Mouse (Mus musculus) adrenal gland, postnatal 4 days (tissue): ENCODE data around the gene Ccnt1. TPM values are rescaled to one million over a fixed set of nuclear protein-coding genes. Genes with fewer than 3 reads are reported as not detected.
A peak's percentile ranks its signal among the peaks of the same experiment; 100 is the strongest.

Experiments
- DNase-seq, 2 experiments: peaks; one replicate each; pipeline ENCODE4 v3.0.0; 2021 to 2022; ENCODE audit warnings: low spot score in 2 of 2, mixed read lengths in 2 of 2
- long read RNA-seq, 2 experiments: library from polyadenylated mRNA; stranded (forward); transcript quantifications; one replicate each; pipeline ENCODE4 v2.0.0; 2021
- total RNA-seq, 2 experiments: library from RNA; stranded (reverse); gene quantifications; 2 replicates each; pipeline ENCODE4 v1.2.3; 2021

The Ccnt1 gene
- 10 to 100 TPM; 52.8 to 65.1 TPM for total RNA-seq
- long read RNA-seq, experiment 1, partial matches to known transcripts = 1 of 3 reads
- long read RNA-seq, experiment 1, other reads (novel, unspliced or antisense) = 0 of 3 reads
- long read RNA-seq, experiment 2, transcript Ccnt1-201 (9 exons, 2,175 nt) = major isoform, 11 of 21 reads
- long read RNA-seq, experiment 2, partial matches to known transcripts = 1 of 21 reads
- long read RNA-seq, experiment 2, other reads (novel, unspliced or antisense) = 8 of 21 reads

DNA sequence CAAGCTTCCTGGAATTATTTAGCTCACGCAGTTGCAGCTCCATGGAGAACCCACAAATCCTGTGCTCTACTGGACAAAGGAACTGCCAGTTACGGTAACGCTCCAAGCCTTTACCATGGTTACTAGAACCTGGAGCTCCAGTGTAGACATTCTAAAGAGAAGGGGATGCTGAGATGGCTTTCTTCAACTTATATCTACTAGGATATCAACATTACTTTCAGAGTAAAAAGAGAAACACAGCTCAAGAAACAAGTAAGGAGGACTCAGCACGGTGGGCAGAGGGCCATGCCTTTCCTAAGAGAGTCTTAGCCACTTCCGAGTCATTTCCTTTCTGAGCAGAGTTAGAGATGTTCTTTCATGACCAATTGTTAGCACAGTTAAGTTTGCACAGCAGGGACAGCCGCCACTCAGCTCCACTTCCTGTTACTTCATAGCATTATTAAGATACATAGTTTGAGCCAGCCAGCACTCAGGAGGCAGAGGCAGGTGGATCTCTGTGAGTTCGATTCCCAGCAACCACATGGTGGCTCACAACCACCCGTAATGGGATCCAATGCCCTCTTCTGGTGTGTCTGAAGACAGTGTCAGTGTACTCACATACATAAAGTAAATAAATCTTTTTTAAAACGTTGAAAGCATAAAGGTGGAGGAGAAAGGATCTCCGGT, at the start of gene Ccnt1, which contains the start of gene 4930415O20Rik:
Gene Ccnt1 (minus strand): TSS at position 51 of the 666 bp plus-strand sequence.
Gene 4930415O20Rik (plus strand): TSS at position 132 of the 666 bp plus-strand sequence.
- DNase-seq = no peak

DNA sequence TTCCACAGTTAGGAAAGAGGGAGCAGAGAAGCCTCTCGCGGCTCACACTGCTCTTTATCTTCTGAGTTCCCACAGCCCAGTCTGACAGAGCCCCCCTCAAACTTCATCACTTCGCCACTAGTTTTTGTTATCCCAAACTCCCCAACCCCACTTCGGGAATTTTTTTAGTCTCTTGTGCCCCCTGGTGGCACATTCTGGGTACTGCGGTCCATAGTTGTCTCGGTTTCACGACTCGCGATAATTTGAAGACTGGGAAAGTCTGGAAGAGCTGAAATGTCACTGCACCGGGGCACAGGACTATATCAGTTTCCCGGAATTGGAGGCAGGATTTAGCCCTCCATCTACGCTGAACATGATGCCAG, 46.4 kb upstream of the Ccnt1 start:
- peak; percentile 54 to 75 for DNase-seq

DNA sequence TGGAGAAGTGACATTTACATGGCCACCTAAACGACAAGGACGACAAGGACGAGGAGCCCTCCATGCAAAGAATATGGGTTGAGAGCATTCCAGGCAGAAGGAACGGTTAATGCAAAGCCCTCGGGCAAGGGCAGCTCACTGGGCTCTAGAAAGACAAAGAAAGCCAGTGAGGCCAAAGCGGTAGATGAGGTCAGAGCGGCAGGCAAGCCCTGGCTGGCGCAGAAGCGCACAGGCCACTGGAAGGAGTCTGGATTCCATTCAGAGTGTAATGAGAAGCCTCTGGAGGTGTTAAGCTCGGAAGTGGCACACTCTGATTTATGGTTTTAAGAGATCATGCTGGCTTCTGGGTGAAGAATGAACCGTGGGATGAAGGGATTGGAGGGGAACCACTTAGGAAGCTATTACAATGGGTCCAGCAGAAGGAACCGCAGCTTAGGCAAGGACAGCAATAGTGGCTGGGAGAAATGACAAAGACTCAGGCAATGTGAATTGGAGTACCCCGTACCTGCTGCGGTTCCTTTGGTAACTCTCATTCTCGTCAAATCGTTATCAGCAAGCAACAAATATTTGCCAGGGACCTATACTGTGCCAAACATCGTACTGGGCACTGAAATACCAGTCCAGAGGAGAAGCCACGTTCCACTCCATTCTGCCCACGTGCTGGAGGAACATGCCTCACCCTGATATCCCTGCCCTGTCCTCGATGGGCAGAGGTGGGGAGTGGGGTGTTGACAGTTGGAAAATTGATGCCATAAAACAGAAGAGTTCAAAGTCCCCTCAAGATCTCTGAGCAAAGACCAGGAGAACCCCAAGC, 45.8 kb upstream of the Ccnt1 start:
- DNase-seq = no peak

DNA sequence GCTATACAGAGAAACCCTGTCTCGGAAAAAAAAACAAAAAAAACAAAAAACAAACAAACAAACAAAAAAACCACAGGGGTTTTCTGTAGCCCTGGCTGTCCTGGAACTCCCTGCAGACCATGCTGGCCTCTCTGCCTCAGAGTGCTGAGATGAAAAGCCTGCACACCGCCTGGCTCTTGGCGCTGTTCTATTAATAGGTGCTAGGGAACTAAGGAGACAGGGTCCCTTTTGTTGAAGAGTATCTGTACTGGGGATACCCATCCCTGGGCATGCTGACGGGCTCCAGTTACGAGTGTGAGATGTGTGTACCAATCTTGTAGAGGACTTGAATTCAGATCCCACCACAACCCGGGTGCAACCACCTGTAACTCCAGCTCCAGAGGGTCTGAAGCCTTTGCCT, 45.0 kb upstream of the Ccnt1 start:
- DNase-seq = no peak

DNA sequence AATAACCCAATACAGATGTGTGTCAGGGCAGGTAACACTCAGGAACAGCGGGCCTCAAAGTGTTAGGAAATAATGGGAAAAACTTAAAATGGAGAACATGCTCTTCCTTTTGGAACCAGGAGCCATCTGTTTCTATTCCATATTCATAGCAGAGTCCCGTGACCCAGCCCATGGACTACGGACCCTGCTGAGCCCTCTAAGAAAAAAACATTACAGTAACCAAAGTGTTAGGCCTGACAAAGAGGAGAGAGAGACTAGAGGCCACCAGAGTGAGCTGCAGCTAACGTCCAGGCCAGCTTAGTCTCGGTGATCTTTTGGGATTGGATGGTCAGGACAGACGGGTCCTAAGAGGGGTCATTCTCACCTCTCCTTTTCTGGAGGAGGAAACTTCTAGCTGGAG, 44.2 kb upstream of the Ccnt1 start:
- DNase-seq = no peak

DNA sequence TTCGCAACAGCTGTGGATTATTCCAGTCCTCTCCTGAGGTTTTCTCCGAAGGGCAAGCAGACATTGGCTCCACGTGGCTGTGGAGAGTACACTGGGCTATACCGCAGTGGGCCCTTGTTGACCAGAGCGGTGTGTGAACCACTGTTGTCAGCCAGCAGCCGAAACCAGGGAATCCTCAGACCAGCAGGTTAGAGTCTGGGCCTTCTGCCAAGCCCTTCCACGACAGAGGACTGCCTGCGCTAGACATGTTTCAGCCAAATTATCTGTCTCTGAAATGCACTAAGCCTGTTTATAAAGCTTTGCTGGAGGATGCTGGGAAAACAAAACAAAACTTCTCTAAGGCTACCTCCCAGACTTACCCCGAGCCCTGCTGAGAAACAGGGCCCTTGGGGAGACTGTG, 43.8 kb upstream of the Ccnt1 start:
- no peak for DNase-seq

DNA sequence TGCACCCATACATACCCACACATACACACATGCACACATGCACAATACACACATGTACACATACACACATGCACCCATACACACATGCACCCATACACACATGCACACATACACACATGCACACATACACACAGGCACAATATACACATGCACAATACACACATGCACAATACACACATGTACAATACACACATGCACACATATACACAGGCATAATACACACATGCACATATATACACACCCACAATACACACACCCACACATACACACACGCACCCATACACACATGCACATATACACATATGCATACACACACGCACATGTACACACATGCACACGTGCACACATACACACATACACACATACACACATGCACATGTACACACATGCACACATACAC, 41.5 kb upstream of the Ccnt1 start:
- DNase-seq = no peak

DNA sequence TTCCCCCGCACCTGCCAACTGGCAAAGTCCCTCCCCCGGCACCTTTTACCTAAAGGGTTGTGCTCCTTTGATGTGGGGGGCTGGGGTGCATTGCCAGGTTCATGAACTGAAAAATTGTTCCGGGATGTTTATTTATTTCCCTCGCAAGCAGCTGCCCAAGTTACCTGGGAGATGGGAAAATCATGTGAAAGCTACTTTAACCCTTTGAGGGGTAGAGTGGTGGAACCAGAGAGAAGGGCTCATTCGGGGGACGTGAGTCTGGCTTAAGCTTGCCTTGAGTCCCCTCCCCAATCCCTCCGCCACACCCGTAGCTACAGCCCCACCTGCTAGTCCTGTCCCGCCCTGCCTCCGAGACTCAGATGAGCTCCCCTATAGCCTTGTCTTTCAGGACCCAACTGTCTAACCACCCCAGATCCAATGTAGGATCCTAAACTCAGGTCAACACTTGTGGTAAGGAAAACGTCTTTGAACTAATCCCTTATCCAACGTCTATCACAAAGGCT, 39.5 kb upstream of the Ccnt1 start:
- DNase-seq = no peak

DNA sequence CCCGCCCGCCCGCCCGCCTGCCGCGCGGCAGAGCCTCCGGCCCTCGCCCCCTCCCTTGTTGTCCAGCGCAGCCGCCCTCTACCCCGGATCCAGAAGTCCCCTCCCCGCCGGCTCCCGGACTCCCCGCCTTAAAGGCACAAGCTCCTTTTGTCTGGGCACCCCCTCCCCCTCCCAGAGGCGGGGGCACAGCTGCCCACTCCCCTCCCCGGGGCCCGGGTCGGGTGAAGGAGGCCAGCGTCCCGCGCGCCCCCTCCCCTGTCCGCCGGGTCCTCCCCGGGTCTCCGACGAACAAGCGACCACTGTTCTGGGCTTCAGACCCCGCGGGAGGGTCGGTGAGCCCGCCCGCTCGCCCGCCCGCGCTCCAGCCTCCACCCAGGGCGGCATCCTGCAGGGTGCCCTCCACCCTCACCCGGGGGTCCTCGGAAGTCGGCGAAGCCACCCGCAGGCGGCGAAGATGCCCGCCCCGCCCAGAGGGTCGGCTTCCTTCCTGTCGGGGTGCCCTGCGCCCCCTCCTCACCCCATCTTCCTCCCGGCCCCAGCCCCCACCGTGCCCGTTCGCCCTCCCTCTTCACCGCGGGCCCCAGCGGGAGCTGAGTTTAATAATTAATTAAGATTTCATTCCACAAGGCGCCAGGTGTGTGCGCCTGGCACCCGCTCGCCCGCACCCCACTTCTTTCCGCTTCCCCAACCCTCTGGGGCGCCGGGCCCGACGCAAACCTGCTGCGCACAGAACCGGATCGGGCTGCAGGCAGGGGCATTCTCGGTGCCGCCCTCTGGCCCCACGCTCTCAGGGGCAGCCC, 38.8 kb upstream of the Ccnt1 start, which contains the start of gene Adcy6:
Gene Adcy6 (minus strand): TSS at position 746 of the 800 bp plus-strand sequence.
- peak; percentile 48 to 72 for DNase-seq

DNA sequence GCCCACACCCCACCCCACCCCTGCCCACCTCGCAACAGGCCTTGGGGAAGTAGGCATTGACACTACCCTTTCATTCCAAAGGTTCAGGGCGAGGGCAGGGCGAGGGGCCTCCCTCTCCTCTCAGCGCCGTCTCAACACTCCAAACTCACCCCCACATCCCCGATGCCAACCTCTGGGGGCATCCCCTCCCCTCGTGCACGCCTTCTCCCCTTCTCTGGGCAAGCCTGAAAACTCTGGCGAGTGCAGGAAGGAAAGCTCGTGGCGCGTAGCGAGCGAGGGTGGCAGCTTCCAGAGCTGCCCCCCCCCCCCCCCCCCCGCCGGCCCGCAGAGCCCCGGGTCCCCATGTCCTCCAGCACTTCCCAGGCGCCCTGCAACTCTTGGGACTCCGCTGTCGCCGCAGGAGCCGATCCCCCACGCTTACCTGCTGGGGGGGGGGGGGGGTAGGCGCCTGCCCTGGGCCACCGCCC, 38.1 kb upstream of the Ccnt1 start:
- DNase-seq = no peak

DNA sequence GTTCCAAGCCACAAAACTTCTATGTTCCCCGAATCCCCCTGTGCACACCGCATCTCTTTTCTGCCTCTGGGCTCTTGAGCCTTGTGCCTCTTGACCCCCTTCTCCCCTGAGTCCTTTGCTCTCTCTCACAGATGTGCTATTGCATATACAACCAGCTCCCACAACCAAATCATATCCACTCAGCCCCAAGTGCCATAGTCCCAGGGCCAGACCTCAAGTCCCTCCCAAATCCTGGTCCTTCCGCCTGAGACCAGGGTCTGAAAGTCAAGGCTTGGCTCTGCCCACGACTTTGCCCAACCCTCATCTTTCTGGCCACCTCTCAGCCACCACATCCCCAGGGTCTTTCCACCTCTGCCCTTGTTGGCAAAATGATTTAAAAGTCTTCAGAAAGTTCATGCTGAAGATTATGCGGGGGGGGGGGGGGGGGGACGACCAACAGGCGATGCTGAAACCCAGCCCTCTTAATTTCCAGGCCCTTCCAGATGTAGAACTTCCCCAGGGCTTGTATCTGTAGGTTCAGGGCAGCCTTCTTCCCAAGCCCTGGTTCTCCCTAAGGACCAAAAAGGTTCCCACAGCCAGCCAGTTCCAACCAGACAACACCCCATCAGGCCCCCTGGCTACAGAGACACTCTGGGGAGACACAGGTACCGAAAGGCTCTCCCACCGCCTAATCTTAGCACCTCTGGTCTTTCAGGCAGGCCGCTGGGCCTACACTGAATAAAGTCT, 37.5 kb upstream of the Ccnt1 start:
- no peak for DNase-seq

DNA sequence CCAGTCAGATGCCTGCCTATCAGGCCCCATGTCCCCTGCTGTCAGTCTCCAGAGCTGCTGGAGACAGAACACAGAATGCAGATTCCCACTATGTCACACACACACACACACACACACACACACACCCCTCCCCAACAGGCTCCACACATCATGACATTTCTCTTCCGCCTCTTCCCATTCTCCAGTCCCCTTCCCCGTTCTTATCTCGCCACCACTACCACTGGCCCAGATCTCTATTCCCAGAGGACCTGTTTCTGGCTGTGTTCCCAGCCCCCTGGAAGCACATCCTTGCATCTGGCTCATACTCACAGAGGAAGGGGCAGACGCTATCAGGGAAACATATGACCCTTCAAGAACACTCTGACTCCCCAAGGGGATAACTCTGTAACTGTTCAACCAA, 36.8 kb upstream of the Ccnt1 start:
- peak in 1 of 2 experiments; percentile 25 for DNase-seq

DNA sequence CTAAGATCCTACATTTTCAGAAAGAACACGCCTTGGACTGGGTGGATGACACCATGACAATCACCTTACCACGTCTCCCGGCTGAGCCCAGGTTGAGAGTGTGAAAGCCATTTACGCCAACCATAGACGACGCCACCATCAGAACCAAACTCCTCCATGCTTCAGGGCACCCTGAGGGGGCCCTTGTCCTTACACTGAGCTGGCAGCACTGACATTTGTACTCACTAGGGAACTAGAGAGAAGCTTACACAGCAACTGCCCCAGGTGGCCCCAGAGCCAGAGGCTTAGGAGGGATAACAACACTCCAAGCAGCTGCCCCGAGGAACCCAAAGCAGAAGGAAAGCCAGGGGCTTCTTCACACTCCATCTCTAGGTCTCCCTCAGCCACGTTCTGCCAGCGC, 36.0 kb upstream of the Ccnt1 start:
- DNase-seq = no peak

DNA sequence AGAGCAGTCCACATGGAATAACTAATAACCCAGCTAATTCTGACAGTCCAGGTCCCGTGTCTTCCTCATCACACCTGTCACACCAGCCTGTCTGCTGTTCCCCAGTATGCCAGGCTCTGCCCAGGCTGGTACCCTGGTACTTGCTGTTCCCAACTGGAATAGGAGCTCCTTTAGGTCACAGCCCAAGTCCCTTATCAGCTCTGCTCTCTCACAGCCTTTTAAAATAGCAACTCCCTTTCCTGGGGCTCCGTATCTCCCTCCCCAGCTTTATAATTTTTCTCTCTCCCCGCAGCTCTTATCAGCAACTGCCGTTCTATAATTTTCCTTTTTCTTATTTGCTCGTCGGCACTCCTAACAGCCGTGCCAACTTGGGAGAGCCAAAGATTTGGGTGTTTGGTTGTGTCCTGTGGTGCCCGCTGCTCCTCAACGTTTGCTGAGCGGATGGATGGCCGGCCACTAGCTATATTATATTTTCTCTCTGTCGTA, 35.4 kb upstream of the Ccnt1 start:
- DNase-seq = no peak

DNA sequence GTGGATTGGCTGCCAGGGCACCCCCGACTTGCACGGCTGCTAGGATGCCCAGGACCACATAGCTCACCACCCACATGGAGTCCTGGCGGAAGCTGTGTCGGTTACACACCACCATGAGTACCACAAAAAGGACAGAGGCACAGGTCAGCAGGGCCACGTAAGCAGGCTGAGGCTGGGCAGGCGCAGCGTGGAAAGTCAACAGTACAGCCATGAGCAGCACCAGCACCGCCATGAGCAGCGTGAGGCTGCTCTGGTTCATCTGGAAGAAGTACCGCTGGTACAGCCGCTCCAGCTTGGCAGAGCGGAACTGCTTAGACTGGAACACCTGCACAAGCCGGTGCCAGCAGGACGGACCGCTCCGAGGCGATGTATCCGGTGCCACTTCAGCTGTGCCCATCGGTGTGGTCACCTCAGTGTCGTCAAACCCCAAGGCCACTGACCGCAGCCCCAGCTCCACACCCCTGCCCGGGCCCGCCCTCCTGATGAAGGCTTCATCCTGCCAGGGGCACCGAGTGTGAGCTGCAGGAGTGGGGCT, 33.4 kb upstream of the Ccnt1 start:
- no peak for DNase-seq

DNA sequence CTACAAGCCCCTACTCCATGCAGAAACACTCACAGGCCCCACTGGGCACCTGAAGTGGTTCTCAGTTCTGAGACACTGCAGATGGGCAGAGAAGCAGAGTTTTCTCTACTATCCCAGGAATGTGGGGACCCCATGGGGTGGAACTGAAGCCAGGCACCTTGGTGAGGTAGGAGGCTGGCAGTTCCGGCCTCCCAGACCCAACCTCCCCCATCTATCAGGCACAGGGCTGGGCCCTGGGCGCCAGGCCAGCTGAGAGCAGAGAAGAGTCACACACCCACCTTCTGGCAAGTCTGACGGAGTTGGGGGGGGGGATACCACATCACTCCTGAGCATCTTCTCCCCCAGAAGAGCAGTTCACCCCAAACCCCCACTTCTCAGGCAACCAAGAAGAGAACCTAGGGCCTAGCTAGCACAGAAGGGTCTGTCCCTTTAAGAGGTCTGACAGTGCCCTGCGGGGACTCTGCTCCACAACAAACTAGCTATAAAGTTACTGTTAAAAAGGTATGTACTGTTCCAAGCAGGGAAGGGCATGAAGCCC, 32.3 kb upstream of the Ccnt1 start:
- DNase-seq = no peak

DNA sequence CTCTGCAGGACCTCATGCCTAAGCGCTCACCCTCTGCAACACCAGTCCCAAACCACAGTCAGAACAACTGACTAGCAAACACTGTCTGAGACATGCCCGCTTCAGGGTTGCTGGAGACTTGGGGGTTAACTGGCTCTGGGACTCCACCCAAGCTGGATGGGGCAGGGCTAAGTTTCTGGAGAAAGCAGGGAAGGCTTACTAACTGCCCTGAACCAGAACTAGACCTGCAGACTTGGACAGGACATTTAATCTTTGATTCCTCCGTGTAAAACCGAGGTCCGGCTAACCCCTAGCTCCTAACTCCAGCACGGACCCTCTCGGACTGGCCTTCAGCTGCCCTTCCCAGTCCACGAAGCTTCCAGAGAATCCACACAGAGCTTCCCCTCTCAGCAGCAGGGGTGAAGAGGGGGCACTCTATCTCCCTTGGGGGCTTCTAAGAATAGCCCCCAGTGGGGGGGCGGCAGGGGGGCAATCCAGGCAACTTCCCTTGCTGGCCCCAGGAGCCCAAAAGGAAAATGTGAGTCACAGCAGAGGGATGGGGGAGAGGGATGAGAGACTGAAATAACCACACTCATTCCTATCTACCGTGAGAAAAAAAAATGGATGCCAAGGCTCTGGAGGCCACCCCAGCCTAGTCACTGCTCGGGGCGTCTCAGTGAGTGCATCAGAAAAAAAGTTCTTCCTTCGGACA, 31.6 kb upstream of the Ccnt1 start:
- no peak for DNase-seq

DNA sequence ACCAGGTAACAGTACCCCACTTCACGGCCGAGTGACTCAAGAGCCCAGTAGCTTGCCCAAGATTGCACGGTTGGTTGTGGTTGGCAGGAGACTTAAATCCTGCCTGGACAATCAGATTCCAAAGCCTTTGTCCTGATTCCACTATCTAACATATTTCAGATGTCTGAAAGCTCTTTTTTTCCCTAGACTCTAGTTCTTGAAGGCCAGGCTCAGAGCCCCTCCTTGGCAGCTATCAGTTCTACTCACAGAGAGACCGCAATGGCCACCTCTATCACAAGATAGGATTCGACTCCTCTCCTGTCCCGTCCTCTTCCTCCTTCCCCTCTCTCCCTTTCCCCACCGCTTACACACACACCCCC, 31.1 kb upstream of the Ccnt1 start:
- DNase-seq = no peak
